Mouse (Mus musculus) Muller cell, postnatal 12 days (primary cell): Measurements from ENCODE around the gene Prg3.
A peak's percentile ranks its signal among the peaks of the same experiment; 100 is the strongest.

ENCODE experiments used
- DNase-seq: peaks from one replicate; pipeline ENCODE4 v3.0.0-alpha.2; 2015; ENCODE audit errors: inconsistent ontology term

Gene Prg3

GRCm38 (mm10) chr2:84996376-84996775 lies 8.4 kb downstream of the Prg3 start:
- DNase-seq: no peak

GRCm38 (mm10) chr2:84999486-85000181 lies 11.6 kb downstream of the Prg3 start:
- DNase-seq: no peak

- peak; percentile 83 for DNase-seq
Observed at GRCm38 (mm10) chr2:85001497-85001896, 13.5 kb downstream of the Prg3 start.

- peak; percentile 34 for DNase-seq
Observed at GRCm38 (mm10) chr2:85002575-85002974, 14.6 kb downstream of the Prg3 start.

- DNase-seq: no peak
Observed at GRCm38 (mm10) chr2:85004341-85004740, 16.3 kb downstream of the Prg3 start.

GRCm38 (mm10) chr2:85006600-85006999 lies 18.6 kb downstream of the Prg3 start:
- DNase-seq: no peak

- DNase-seq: peak; percentile 5
Observed at GRCm38 (mm10) chr2:85007729-85008128, 19.7 kb downstream of the Prg3 start.

GRCm38 (mm10) chr2:85009212-85009611 lies 21.2 kb downstream of the Prg3 start:
- no peak for DNase-seq

- no peak for DNase-seq
Observed at GRCm38 (mm10) chr2:85011906-85012604, 24.0 kb downstream of the Prg3 start.

- no peak for DNase-seq
Observed at GRCm38 (mm10) chr2:85012679-85013078, 24.7 kb downstream of the Prg3 start.

- DNase-seq: no peak
Observed at GRCm38 (mm10) chr2:85013826-85014587, 26.0 kb downstream of the Prg3 start.

GRCm38 (mm10) chr2:85014588-85014982 lies 26.6 kb downstream of the Prg3 start:
- DNase-seq: no peak

- peak; percentile 17 for DNase-seq
Observed at GRCm38 (mm10) chr2:85022043-85022442, 34.0 kb downstream of the Prg3 start.

- DNase-seq: no peak
Observed at GRCm38 (mm10) chr2:85026178-85026577, 38.2 kb downstream of the Prg3 start.

- no peak for DNase-seq
Observed at GRCm38 (mm10) chr2:85027281-85027680, 39.3 kb downstream of the Prg3 start.

- DNase-seq: no peak
Observed at GRCm38 (mm10) chr2:85029897-85030296, 41.9 kb downstream of the Prg3 start.

GRCm38 (mm10) chr2:85030989-85031388 lies 43.0 kb downstream of the Prg3 start:
- DNase-seq: no peak

GRCm38 (mm10) chr2:85033121-85033520 lies 45.1 kb downstream of the Prg3 start:
- no peak for DNase-seq

- no peak for DNase-seq
Observed at GRCm38 (mm10) chr2:85034169-85034568, 46.2 kb downstream of the Prg3 start.

GRCm38 (mm10) chr2:85036507-85037046 lies 48.6 kb downstream of the Prg3 start:
- DNase-seq: no peak

- DNase-seq: peak; percentile 92
Observed at GRCm38 (mm10) chr2:85037047-85038026, 49.3 kb downstream of the Prg3 start, which contains the start of the genes Ssrp1 and P2rx3. Gene Ssrp1, plus strand, starts transcription at chr2:85037234. Gene P2rx3, minus strand, starts transcription at chr2:85037462.
